Mouse (Mus musculus): Measurements from ENCODE around the gene Apoa5.

DNA sequence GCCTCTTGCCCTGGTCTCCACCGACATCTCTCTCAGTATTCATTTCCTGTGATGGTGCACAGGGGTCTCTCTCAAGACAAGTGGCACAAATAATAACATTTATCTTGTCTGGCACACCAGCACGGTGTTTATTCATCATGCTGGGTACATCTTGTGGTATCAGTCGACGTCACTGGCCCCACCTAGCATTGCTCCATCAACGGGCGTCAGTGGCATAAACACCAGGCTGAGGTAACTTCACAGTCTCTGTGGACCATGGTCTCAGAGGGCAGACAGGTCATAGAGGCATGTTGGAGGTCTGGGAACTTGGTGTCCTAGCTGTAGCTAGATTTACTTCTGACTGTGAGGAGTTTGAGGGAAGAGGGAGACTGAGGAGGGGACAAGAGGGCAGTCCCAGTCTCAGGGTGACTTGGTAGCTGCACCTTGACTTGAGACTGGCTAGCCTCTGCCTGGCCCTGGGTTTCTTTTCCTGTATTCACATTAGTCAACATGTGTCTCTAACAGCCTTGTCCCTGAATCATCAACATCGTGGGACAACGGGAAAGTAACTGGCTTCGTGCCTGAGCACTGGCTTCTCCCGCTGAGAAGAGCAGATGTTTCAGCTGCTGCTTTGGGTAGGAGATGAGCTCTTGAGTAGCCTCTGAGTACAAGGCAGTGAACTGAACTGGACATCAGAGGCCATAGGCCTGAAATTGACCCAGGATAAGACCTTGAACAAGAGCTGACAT lies 11.6 kb upstream of the Apoa5 start:
- TF ChIP-seq CEBPB (IDR thresholded peaks at IDR 0.05; ENCODE audit: low read depth) (no peak), USF1 (IDR thresholded peaks at IDR 0.05; ENCODE audit: low read depth) (no peak), CTCF (IDR thresholded peaks at IDR 0.05; ENCODE audit: control insufficient read depth, insufficient read depth, insufficient read length) (no peak), MAX (IDR thresholded peaks at IDR 0.05) (no peak), MYOG (IDR thresholded peaks at IDR 0.05; ENCODE audit: control insufficient read depth, extremely low read depth, insufficient read length) (no peak), MYOD1 (IDR thresholded peaks at IDR 0.05; ENCODE audit: control insufficient read depth, insufficient read length, low read depth) (no peak), FOSL1 (IDR thresholded peaks at IDR 0.05; ENCODE audit: insufficient read depth, low read length, poor library complexity, severe bottlenecking) (no peak)
